Mouse (Mus musculus) central nervous system, embryonic 11.5 days (tissue): Measurements from ENCODE around the gene Psmc4. TPM values are rescaled to one million over a fixed set of nuclear protein-coding genes. Genes with fewer than 3 reads are reported as not detected.

Experiments
- polyA plus RNA-seq: library from polyadenylated mRNA; depleted of rRNA; stranded (reverse); fragments of >200 nt; gene quantifications from 2 replicates; pipeline ENCODE4 v1.2.3, GENCODE M21; 2012; rRNA removed

The Psmc4 gene
- polyA plus RNA-seq, result 270 and 316 TPM in 2 replicates

DNA sequence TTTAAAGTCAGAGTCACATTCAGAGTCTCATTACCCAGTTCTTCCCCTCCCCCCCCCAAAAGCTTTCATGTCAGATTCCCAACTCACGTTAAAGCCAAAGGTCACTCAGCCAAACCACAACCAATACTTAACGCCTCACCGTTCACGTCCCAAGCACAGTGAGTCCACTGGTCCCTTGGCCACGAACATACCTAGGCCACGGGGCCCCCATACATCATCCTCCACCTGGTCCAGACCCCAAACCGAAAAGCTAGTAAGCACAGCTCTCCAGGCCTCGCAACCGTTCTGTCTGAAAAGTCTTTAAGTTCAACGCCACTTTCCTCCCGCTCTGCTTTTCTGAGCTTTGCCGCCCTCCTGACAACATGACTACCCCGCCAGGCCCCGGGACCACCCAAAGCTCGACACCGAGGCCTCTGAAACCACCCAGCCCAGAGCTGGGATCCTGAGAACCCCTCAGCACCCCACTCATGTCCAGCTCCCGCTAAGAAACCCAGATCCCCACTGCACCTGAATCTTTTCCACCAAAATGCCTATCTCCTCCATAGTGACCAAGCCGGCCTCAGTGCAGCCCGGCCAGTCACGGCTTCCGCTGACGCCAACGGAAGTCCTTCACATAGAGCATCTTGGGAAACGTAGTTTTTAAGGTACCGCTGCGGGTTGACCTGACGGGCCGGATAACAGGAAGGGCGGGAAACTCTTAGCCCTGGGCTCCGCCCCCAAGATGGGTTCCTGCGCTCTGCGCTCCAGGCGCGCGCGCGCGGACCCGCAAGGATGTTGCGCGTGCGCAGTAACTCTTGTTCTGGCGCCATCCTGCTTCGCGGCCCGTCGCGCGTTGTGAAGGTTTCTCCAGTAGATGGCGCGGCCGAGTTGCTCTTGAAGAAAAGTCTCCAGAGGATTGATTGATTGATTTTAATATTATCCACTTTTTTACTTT lies at the start of gene Psmc4:
Psmc4 (minus strand) TSS at position 626 of the 934 bp plus-strand sequence.

DNA sequence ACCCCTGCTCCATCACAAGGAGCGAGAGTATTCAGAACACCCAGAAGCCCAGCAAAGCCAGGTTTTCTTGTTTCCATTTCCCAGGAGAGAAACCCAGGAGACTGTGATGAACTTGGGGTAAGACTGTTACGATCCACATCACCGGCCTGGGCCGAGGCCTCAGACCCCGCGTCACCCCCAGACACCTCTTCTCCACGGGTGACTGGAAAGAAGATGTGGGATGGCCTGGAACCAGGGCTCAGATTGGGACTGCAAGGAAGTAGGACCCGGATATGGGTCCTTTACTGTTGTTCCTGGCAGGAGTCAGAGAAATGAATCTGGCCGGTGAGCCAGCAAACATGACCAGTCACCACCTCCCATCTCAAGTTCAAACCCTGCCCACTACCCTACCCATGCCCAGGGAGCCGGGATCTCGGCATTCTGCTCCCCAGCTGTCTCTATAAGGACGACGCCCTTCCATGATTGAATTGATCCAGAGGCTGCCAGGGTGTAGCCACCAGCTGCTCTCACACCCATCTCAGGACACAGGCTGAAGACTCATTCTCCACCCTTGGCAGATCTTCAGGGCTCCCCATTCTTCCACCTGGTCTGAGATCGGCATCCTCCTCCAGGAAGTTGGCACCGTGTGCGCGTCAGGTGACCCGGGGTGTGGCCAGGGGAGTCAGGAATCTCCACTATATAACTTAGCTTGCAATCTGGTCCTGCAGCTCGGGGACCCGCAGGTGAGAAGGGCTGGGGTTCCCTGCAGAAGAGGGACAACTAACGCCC lies 20.8 kb upstream of the Psmc4 start, which contains the start of gene Fcgbp:
Fcgbp (plus strand) TSS at position 706 of the 768 bp plus-strand sequence.

DNA sequence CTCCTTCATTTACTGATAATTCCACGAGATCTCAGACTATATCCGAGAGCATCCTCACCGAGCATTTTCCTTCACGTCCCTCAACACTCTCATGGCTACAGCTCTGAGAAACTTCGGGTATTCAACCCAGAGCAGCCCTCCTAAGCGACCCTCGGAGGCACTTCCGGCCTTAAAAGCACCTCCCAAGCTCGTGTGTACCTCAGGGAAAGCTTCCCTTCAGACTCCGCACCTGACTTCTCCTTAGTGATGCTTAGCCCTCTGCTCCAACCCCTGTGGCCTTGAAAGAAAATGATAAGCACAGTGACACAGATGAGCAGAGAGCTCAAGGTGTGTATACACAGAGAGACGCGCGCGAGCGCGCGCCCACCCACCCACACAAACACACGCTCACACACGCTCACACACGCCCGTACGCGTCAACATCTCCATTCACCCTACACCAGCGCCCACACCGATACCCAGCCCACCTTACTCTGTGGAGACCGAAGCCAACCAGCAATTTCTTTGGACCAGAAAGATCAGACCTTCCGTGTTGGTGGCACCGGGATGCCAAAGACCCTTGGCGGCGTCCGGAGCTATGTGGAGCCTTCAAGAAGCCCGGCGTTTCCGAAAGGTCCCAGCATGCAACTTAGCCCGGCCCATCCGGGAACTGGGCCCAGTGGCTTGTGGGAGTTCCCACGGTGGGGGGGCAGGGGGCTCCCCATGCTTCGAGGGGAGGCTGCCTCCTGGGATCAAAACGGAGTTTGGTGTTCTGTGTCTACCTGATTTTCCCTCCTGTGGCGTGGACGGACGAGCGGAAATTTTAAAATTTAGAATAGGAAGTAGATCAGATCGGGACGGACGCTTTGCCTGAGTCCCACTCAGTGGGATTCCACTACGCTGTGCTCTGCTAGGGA lies 36.1 kb downstream of the Psmc4 start, which contains the start of gene Zfp850:
Zfp850 (minus strand) TSS at position 567 of the 896 bp plus-strand sequence.

Other genes with a start within 250 kb of the Psmc4 start
- gene Zfp626, start 242.9 kb downstream of the Psmc4 start, polyA plus RNA-seq, result 4.7 and 5.4 TPM in 2 replicates
- 4.5 and 7.1 TPM in 2 replicates for gene Zfp59, start 211.5 kb downstream of the Psmc4 start, polyA plus RNA-seq
- gene Zfp607a, start 192.6 kb downstream of the Psmc4 start, polyA plus RNA-seq, result 2.1 and 2.5 TPM in 2 replicates
- gene Zfp974, start 120.6 kb downstream of the Psmc4 start, polyA plus RNA-seq, result 8.6 and 8.8 TPM in 2 replicates
- 6.6 and 9.1 TPM in 2 replicates for gene Zfp780b, start 70.9 kb downstream of the Psmc4 start, polyA plus RNA-seq
- gene Zfp850, start 36.0 kb downstream of the Psmc4 start, polyA plus RNA-seq, result 3.0 and 5.2 TPM in 2 replicates
- 0.12 and 0.27 TPM in 2 replicates for gene Fcgbp, start 21.1 kb upstream of the Psmc4 start, polyA plus RNA-seq
- gene 9530053A07Rik, start 79.4 kb upstream of the Psmc4 start, polyA plus RNA-seq, result 0.02 and 0.04 TPM in 2 replicates
- gene Fbl, start 119.6 kb upstream of the Psmc4 start, polyA plus RNA-seq, result 311 and 605 TPM in 2 replicates
- 27.0 and 31.1 TPM in 2 replicates for gene Dyrk1b, start 129.4 kb upstream of the Psmc4 start, polyA plus RNA-seq
- gene Eid2, start 217.8 kb upstream of the Psmc4 start, polyA plus RNA-seq, result 37.7 and 38.6 TPM in 2 replicates
- gene Eid2b, start 227.6 kb upstream of the Psmc4 start, polyA plus RNA-seq, result 13.9 and 15.5 TPM in 2 replicates
- 0.65 and 3.9 TPM in 2 replicates for gene Selenov, start 241.1 kb upstream of the Psmc4 start, polyA plus RNA-seq